Mouse (Mus musculus) midbrain, embryonic 12.5 days (tissue): ENCODE data around the gene Rasl11b. TPM values are rescaled to one million over a fixed set of nuclear protein-coding genes. Genes with fewer than 3 reads are reported as not detected.

Experiments
- ATAC-seq: fragments of 200-750 bp; cut with Nextera tagmentation; 2 replicates; pipeline ENCODE4 v1.8.0; 2017; ENCODE audit warnings: low read depth, moderate TSS enrichment, moderate library complexity; ENCODE audit not compliant: low FRiP score
- H3K27ac ChIP-seq: fragments of 300-500 bp; sonication (generic); replicated peaks from 2 replicates; pipeline ENCODE4 v1.5.1; 2016; ENCODE audit warnings: mild to moderate bottlenecking
- H3K27me3 ChIP-seq: fragments of 300-500 bp; sonication (generic); 2 replicates; pipeline ENCODE4 v1.6.1; 2016; ENCODE audit warnings: mild to moderate bottlenecking
- H3K36me3 ChIP-seq: fragments of 300-500 bp; sonication (generic); 2 replicates; pipeline ENCODE4 v1.6.1; 2016
- H3K4me1 ChIP-seq: fragments of 300-500 bp; sonication (generic); 2 replicates; pipeline ENCODE4 v1.6.1; 2016
- H3K4me2 ChIP-seq: fragments of 300-500 bp; sonication (generic); replicated peaks from 2 replicates; pipeline ENCODE4 v1.6.1; 2016; ENCODE audit warnings: mild to moderate bottlenecking, moderate library complexity
- H3K4me3 ChIP-seq: fragments of 300-500 bp; sonication (generic); 2 replicates; pipeline ENCODE4 v1.5.1; 2016; ENCODE audit warnings: mild to moderate bottlenecking
- H3K9ac ChIP-seq: fragments of 300-500 bp; sonication (generic); replicated peaks from 2 replicates; pipeline ENCODE4 v1.6.1; 2016; ENCODE audit warnings: mild to moderate bottlenecking, moderate library complexity
- H3K9me3 ChIP-seq: fragments of 300-500 bp; sonication (generic); 2 replicates; pipeline ENCODE4 v1.6.1; 2016; ENCODE audit warnings: mild to moderate bottlenecking
- WGBS: fragments of 180-500 bp; shearing (Covaris S2); methylation state at CpG from one replicate; pipeline ENCODE4 v1.1.7; 2016; 5-methylcytosine and 5-hydroxymethylcytosine counted together
- polyA plus RNA-seq: library from polyadenylated mRNA; unstranded; fragments of >200 nt; fragmentation: Nextera tagmentation; extraction: Ambion mirVana; gene quantifications from 2 replicates; pipeline ENCODE4 v1.2.1, GENCODE M21; 2016

Rasl11b gene
- polyA plus RNA-seq, 1 experiment from 2014 or later = 31.3 TPM

GRCm38 (mm10) chr5:74240926-74241680, 46.0 kb downstream of the Rasl11b start:
- no peak for ATAC-seq
- H3K9me3 ChIP-seq = no peaks in the 10 kb centered on the region
- WGBS = 62% methylated on average over 13 of the region's 13 CpGs
- H3K4me3 ChIP-seq = no peak overlapping the region
- H3K4me1 ChIP-seq = peaks cover under 1% of the 10 kb centered on the region; the same call in 1 of the 2 replicates
- no peaks in the 10 kb centered on the region for H3K36me3 ChIP-seq
- no peak overlapping the region for H3K27ac ChIP-seq
- H3K27me3 ChIP-seq = no peaks in the 10 kb centered on the region
- H3K4me2 ChIP-seq = no peak overlapping the region
- H3K9ac ChIP-seq = no peak overlapping the region

DNA sequence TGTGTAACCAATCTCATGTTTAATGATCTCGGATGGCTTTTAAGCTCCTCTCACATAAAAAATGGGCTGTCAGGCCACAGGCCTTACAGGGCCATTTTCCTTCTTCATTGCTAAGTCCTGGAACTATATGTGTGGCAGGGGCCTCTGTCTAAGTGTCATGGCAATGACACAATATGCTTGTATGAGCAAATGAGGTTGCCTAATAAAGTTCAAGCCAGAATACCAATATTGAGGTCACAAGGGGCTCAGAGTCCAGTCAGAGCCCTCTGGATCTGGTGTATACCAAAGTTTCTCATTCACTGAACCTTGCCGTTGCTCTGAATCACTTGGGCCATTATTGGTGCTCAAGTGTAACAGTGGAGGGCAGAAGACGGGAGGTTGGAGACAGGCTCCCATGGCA, 47.6 kb downstream of the Rasl11b start:
- no peak for ATAC-seq
- no peak overlapping the region for H3K27ac ChIP-seq
- 65% methylated on average over 3 of the region's 3 CpGs for WGBS

GRCm38 (mm10) chr5:74244406-74245019, 49.4 kb downstream of the Rasl11b start:
- 92% methylated on average over 14 of the region's 14 CpGs for WGBS
- H3K27me3 ChIP-seq = no peaks in the 10 kb centered on the region
- H3K27ac ChIP-seq = no peak overlapping the region
- H3K9ac ChIP-seq = no peak overlapping the region
- H3K9me3 ChIP-seq = no peaks in the 10 kb centered on the region
- no peak overlapping the region for H3K4me2 ChIP-seq
- H3K4me1 ChIP-seq = peaks cover 7% of the 10 kb centered on the region; the same call in 1 of the 2 replicates
- ATAC-seq = no peak
- no peak overlapping the region for H3K4me3 ChIP-seq
- H3K36me3 ChIP-seq = no peaks in the 10 kb centered on the region

More for the DNA sequence above, 47.6 kb downstream of the Rasl11b start:
- no peak overlapping the region for H3K4me3 ChIP-seq
- no peak overlapping the region for H3K4me2 ChIP-seq
- no peaks in the 10 kb centered on the region for H3K36me3 ChIP-seq
- H3K4me1 ChIP-seq = peaks cover 7% of the 10 kb centered on the region; the same call in 1 of the 2 replicates
- H3K9ac ChIP-seq = no peak overlapping the region
- no peaks in the 10 kb centered on the region for H3K9me3 ChIP-seq
- no peaks in the 10 kb centered on the region for H3K27me3 ChIP-seq

DNA sequence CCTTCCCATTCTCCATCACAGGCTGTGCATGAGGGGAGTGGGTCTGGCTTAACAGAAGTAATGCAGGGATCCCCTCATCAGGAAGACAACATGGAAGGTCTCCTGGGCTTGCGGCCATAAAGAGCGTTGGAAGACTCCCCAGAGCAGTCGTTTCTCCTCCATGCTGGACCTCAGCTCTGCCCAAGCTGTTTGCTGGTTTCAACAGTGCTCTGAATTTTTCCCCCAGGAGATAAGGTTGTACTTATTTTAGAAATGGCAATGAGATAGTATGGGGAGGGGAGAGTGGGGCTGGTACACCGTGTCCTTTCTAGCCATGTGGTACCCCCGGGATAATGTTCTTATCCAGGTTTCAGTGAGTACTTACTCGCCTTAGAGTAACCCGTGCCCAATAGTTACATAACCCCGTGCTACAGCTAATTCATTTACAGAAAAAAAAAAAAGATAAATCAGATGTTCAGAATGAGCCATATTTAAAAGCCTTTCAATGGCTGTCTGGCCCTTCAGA, 50.6 kb downstream of the Rasl11b start:
- ATAC-seq = no peak
- Histone ChIP-seq H3K27me3 (no peaks in the 10 kb centered on the region), H3K9ac (no peak overlapping the region), H3K4me1 (peaks cover 7% of the 10 kb centered on the region; the same call in 1 of the 2 replicates), H3K36me3 (no peaks in the 10 kb centered on the region), H3K4me2 (no peak overlapping the region), H3K4me3 (no peak overlapping the region), H3K9me3 (no peaks in the 10 kb centered on the region), H3K27ac (no peak overlapping the region)
- 91% methylated on average over 8 of the region's 8 CpGs for WGBS

- H3K4me2 ChIP-seq = no peak overlapping the region
- H3K9me3 ChIP-seq = no peaks in the 10 kb centered on the region
- no peak for ATAC-seq
- 75% methylated on average over 4 of the region's 4 CpGs for WGBS
- H3K27me3 ChIP-seq = no peaks in the 10 kb centered on the region
- no peak overlapping the region for H3K9ac ChIP-seq
- no peak overlapping the region for H3K4me3 ChIP-seq
- no peak overlapping the region for H3K27ac ChIP-seq
- H3K4me1 ChIP-seq = peaks cover 7% of the 10 kb centered on the region; the same call in 1 of the 2 replicates
- no peaks in the 10 kb centered on the region for H3K36me3 ChIP-seq
These were observed 51.4 kb downstream of the Rasl11b start for GRCm38 (mm10) chr5:74246453-74246852.

DNA sequence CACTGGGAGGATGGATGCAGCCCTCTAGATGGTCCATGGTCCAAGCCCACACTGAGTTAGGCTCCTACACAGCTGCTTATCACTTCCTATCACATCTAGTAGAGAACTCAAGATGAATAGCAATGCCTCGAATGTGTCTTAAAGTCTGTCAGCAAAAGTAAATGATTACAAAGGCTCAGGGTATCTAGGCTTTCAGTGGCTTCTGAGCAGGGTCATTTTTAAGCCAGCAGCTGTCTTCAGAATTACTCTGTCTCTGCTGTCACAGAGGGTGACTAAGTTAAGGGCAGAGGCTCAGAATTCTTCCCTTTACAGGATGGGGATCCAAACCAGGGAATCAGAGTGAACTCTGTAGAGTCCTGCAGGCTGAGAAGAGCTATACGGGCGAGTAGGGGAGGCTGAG, 51.9 kb downstream of the Rasl11b start:
- Histone ChIP-seq H3K27ac (no peak overlapping the region), H3K9me3 (no peaks in the 10 kb centered on the region), H3K4me2 (no peak overlapping the region), H3K4me3 (no peak overlapping the region), H3K27me3 (no peaks in the 10 kb centered on the region), H3K4me1 (peaks cover 7% of the 10 kb centered on the region; the same call in 1 of the 2 replicates), H3K9ac (no peak overlapping the region), H3K36me3 (no peaks in the 10 kb centered on the region)
- 82% methylated on average over 3 of the region's 3 CpGs for WGBS
- no peak for ATAC-seq

Other genes with a start within 250 kb of the Rasl11b start
- 31.5 and 32.6 TPM in 2 replicates for gene Usp46, start 126.9 kb upstream of the Rasl11b start, polyA plus RNA-seq